Mouse (Mus musculus): Measurements from ENCODE around the gene Adamtsl5. TPM values are rescaled to one million over a fixed set of nuclear protein-coding genes. Genes with fewer than 3 reads are reported as not detected.
"Not testable (repeated sequence)": the region's sequence is repeated elsewhere in the genome, so short reads cannot be mapped to it uniquely, and the experiment has no call there.

The Adamtsl5 gene
- polyA plus RNA-seq, 1 experiment from 2014 or later = 5.3 TPM

- no peak for ATAC-seq (ENCODE audit: insufficient number of reproducible peaks, low FRiP score)
- Histone ChIP-seq H3K36me3 (no peaks in the 10 kb centered on the region), H3K27ac (ENCODE audit: poor library complexity, severe bottlenecking) (no peak overlapping the region), H3K4me2 (no peak overlapping the region), H3K9ac (no peak overlapping the region), H3K27me3 (replicated peaks) (peaks cover 100% of the 10 kb centered on the region), H3K9me3 (replicated peaks) (no peaks in the 10 kb centered on the region), H3K4me1 (replicated peaks) (peaks cover 24% of the 10 kb centered on the region), H3K4me3 (no peak overlapping the region)
- 10% methylated on average over 9 of the region's 9 CpGs for WGBS
These were observed 7.2 kb upstream of the Adamtsl5 start for GRCm38 (mm10) chr10:80355431-80355830.

GRCm38 (mm10) chr10:80352727-80353126 is 4.5 kb upstream of the Adamtsl5 start:
- H3K27me3 ChIP-seq (replicated peaks) = peaks cover 99% of the 10 kb centered on the region
- peaks cover 37% of the 10 kb centered on the region for H3K4me1 ChIP-seq (replicated peaks)
- no peak overlapping the region for H3K4me2 ChIP-seq
- H3K9me3 ChIP-seq (replicated peaks) = no peaks in the 10 kb centered on the region
- 38% methylated on average over 8 of the region's 8 CpGs for WGBS
- ATAC-seq (ENCODE audit: insufficient number of reproducible peaks, low FRiP score) = no peak
- H3K9ac ChIP-seq = no peak overlapping the region
- H3K27ac ChIP-seq (ENCODE audit: poor library complexity, severe bottlenecking) = no peak overlapping the region
- no peak overlapping the region for H3K4me3 ChIP-seq
- H3K36me3 ChIP-seq = no peaks in the 10 kb centered on the region

- no peak overlapping the region for H3K4me2 ChIP-seq
- no peak overlapping the region for H3K9ac ChIP-seq
- ATAC-seq (ENCODE audit: insufficient number of reproducible peaks, low FRiP score) = no peak
- H3K27ac ChIP-seq (ENCODE audit: poor library complexity, severe bottlenecking) = no peak overlapping the region
- H3K27me3 ChIP-seq (replicated peaks) = peaks cover 99% of the 10 kb centered on the region
- no peaks in the 10 kb centered on the region for H3K9me3 ChIP-seq (replicated peaks)
- H3K36me3 ChIP-seq = no peaks in the 10 kb centered on the region
- H3K4me1 ChIP-seq (replicated peaks) = peaks cover 41% of the 10 kb centered on the region
- WGBS = 24% methylated on average over 11 of the region's 11 CpGs
- no peak overlapping the region for H3K4me3 ChIP-seq
These were observed 3.7 kb upstream of the Adamtsl5 start for GRCm38 (mm10) chr10:80351896-80352295.

- Histone ChIP-seq H3K9ac (no peak overlapping the region), H3K27ac (ENCODE audit: poor library complexity, severe bottlenecking) (no peak overlapping the region), H3K9me3 (replicated peaks) (no peaks in the 10 kb centered on the region), H3K36me3 (no peaks in the 10 kb centered on the region), H3K27me3 (replicated peaks) (peaks cover 97% of the 10 kb centered on the region), H3K4me1 (replicated peaks) (peaks cover 35% of the 10 kb centered on the region), H3K4me3 (no peak overlapping the region), H3K4me2 (no peak overlapping the region)
- ATAC-seq (ENCODE audit: insufficient number of reproducible peaks, low FRiP score) = peak; percentile 40; the same call in 1 of the 2 replicates
- 4% methylated on average over 7 of the region's 7 CpGs for WGBS
These were observed 2.1 kb upstream of the Adamtsl5 start for GRCm38 (mm10) chr10:80350292-80350691.

GRCm38 (mm10) chr10:80348981-80349380 is 769 bp upstream of the Adamtsl5 start:
- peaks cover 48% of the 10 kb centered on the region for H3K4me1 ChIP-seq (replicated peaks)
- no peaks in the 10 kb centered on the region for H3K9me3 ChIP-seq (replicated peaks)
- H3K27me3 ChIP-seq (replicated peaks) = peaks cover 97% of the 10 kb centered on the region
- WGBS = 16% methylated on average over 26 of the region's 26 CpGs
- peak overlapping the region; percentile 75 for H3K4me2 ChIP-seq
- peak overlapping the region; percentile 68 for H3K9ac ChIP-seq
- H3K36me3 ChIP-seq = no peaks in the 10 kb centered on the region
- peak overlapping the region; percentile 48 for H3K4me3 ChIP-seq
- ATAC-seq (ENCODE audit: insufficient number of reproducible peaks, low FRiP score) = no peak
- no peak overlapping the region for H3K27ac ChIP-seq (ENCODE audit: poor library complexity, severe bottlenecking)

- H3K4me3 ChIP-seq = peak overlapping the region; percentile 48
- H3K9me3 ChIP-seq (replicated peaks) = no peaks in the 10 kb centered on the region
- H3K27ac ChIP-seq (ENCODE audit: poor library complexity, severe bottlenecking) = no peak overlapping the region
- H3K4me1 ChIP-seq (replicated peaks) = peaks cover 53% of the 10 kb centered on the region
- WGBS = 8% methylated on average over 16 of the region's 17 CpGs
- ATAC-seq (ENCODE audit: insufficient number of reproducible peaks, low FRiP score) = no peak
- H3K9ac ChIP-seq = peak overlapping the region; percentile 68
- peak overlapping the region; percentile 75 for H3K4me2 ChIP-seq
- H3K36me3 ChIP-seq = no peaks in the 10 kb centered on the region
- H3K27me3 ChIP-seq (replicated peaks) = peaks cover 97% of the 10 kb centered on the region
These were observed 671 bp downstream of the Adamtsl5 start for GRCm38 (mm10) chr10:80347514-80347967.

GRCm38 (mm10) chr10:80345929-80346328 is 2.3 kb downstream of the Adamtsl5 start:
- not testable (repeated sequence) for H3K4me2 ChIP-seq; ATAC-seq (ENCODE audit: insufficient number of reproducible peaks, low FRiP score); H3K27ac ChIP-seq (ENCODE audit: poor library complexity, severe bottlenecking); H3K4me3 ChIP-seq; H3K36me3 ChIP-seq; H3K9ac ChIP-seq; H3K9me3 ChIP-seq (replicated peaks)
- peaks cover 66% of the 10 kb centered on the region for H3K4me1 ChIP-seq (replicated peaks)
- H3K27me3 ChIP-seq (replicated peaks) = peaks cover 97% of the 10 kb centered on the region
- WGBS = 75% methylated on average over 6 of the region's 6 CpGs

GRCm38 (mm10) chr10:80345122-80345521 is 3.1 kb downstream of the Adamtsl5 start:
- Histone ChIP-seq H3K4me1 (replicated peaks) (peaks cover 70% of the 10 kb centered on the region), H3K4me3 (peak overlapping the region; percentile 6; the same call in 1 of the 2 replicates), H3K9me3 (replicated peaks) (no peaks in the 10 kb centered on the region), H3K9ac (peak overlapping the region; percentile 54; the same call in 1 of the 2 replicates), H3K27me3 (replicated peaks) (peaks cover 98% of the 10 kb centered on the region), H3K36me3 (no peaks in the 10 kb centered on the region), H3K4me2 (peak overlapping the region; percentile 34), H3K27ac (ENCODE audit: poor library complexity, severe bottlenecking) (no peak overlapping the region)
- 5% methylated on average over 16 of the region's 16 CpGs for WGBS
- no peak for ATAC-seq (ENCODE audit: insufficient number of reproducible peaks, low FRiP score)

GRCm38 (mm10) chr10:80344131-80344661 is 4.0 kb downstream of the Adamtsl5 start:
- no peaks in the 10 kb centered on the region for H3K9me3 ChIP-seq (replicated peaks)
- WGBS = 23% methylated on average over 9 of the region's 9 CpGs

GRCm38 (mm10) chr10:80343425-80343895 is 4.8 kb downstream of the Adamtsl5 start:
- Histone ChIP-seq H3K27ac (ENCODE audit: poor library complexity, severe bottlenecking) (no peak overlapping the region), H3K4me3 (peak overlapping the region; percentile 36; the same call in 1 of the 2 replicates), H3K36me3 (no peaks in the 10 kb centered on the region), H3K4me1 (replicated peaks) (peaks cover 60% of the 10 kb centered on the region), H3K27me3 (replicated peaks) (peaks cover 90% of the 10 kb centered on the region), H3K4me2 (peak overlapping the region; percentile 65), H3K9ac (no peak overlapping the region), H3K9me3 (replicated peaks) (no peaks in the 10 kb centered on the region)
- WGBS = 33% methylated on average over 13 of the region's 13 CpGs
- peak; percentile 3; the same call in 1 of the 2 replicates for ATAC-seq (ENCODE audit: insufficient number of reproducible peaks, low FRiP score)

More at GRCm38 (mm10) chr10:80344131-80344661, 4.0 kb downstream of the Adamtsl5 start:
- peak; percentile 23; the same call in 1 of the 2 replicates for ATAC-seq (ENCODE audit: insufficient number of reproducible peaks, low FRiP score)
- Histone ChIP-seq H3K4me2 (peak overlapping the region; percentile 65; the same call in 1 of the 2 replicates), H3K27ac (ENCODE audit: poor library complexity, severe bottlenecking) (no peak overlapping the region), H3K36me3 (no peaks in the 10 kb centered on the region), H3K27me3 (replicated peaks) (peaks cover 96% of the 10 kb centered on the region), H3K4me3 (no peak overlapping the region), H3K4me1 (replicated peaks) (peaks cover 68% of the 10 kb centered on the region), H3K9ac (no peak overlapping the region)

- no peak overlapping the region for H3K27ac ChIP-seq (ENCODE audit: poor library complexity, severe bottlenecking)
- peak overlapping the region; percentile 36 for H3K4me3 ChIP-seq
- H3K36me3 ChIP-seq = no peaks in the 10 kb centered on the region
- no peak overlapping the region for H3K9ac ChIP-seq
- H3K4me2 ChIP-seq = peak overlapping the region; percentile 65
- ATAC-seq (ENCODE audit: insufficient number of reproducible peaks, low FRiP score) = peak; percentile 57
- 1% methylated on average over 28 of the region's 33 CpGs for WGBS
- peaks cover 55% of the 10 kb centered on the region for H3K4me1 ChIP-seq (replicated peaks)
- no peaks in the 10 kb centered on the region for H3K9me3 ChIP-seq (replicated peaks)
- H3K27me3 ChIP-seq (replicated peaks) = peaks cover 90% of the 10 kb centered on the region
These were observed 5.3 kb downstream of the Adamtsl5 start for GRCm38 (mm10) chr10:80342749-80343424.

All from heart, embryonic 12.5 days (tissue).